In the genomic region with DNA sequence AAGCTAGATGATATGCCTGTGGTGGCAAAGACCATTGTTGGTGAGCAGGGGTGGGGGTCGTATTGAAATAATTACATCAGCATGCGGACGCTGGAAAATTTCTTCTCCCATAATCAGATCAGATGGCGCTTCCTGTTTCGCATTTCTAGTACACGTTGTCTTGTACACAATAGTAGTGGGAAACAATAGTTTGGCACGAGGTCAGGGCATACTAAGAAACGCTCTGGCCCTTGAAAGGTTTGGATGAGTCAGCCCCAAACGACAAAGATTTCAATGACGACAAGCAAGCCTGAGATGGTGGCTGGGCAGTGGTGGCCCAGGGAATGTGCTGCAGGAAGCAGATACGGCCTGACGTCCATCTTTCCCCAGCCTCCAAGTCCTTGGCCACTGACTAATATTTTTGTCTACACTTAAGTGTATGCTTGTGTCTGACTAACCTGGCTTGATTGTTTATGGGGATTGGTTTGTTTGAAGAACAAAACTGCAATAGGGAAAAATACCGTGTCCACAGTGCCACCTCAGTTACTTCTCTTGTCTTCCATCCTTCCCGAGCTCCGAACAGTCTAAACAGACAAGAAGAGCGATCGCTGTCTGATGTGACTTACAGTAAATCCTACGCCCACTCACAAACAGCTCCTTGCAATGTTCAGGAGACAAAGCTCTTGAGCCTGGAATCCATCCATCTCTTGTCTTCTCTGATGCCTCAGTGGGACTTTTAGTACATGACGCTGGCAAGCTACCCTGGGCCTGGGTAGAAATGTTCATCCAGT, we compare ENCODE assay signal across 8 mouse cellular contexts. TPM values are rescaled to one million over a fixed set of nuclear protein-coding genes. Genes with fewer than 3 reads are reported as not detected.
DNase-seq lines count a peak whose midpoint lies in the region; ATAC-seq and TF ChIP-seq lines count a peak whose summit lies in the region.
"Had no signal": no experiment of that assay in that cellular context is flagged by ENCODE, and none has a peak within 500 bp of the region (broad histone marks: within the 10 kb centered on the region; RNA-seq: fewer than 3 reads in every experiment).

No protein-coding gene starts in this region.

- peak; percentile 57 for DNase-seq in adrenal gland, adult 2 months
- peak; percentile 31 to 49 for DNase-seq in adrenal gland, postnatal 36 days
- peak; percentile 49 to 54 for DNase-seq in heart, postnatal 14 days
- no peak for DNase-seq in liver, embryonic 14.5 days (ENCODE audit: low read depth in 3 of 3, low spot score in 3 of 3)
- DNase-seq in hindbrain, embryonic 14.5 days (ENCODE audit: low spot score), result no peak
- DNase-seq in MN1 (ENCODE audit: low spot score), result no peak

- no peak for TF ChIP-seq CTCF in liver, embryonic 14.5 days (IDR thresholded peaks at IDR 0.05; ENCODE audit: low read depth)

- no peak overlapping the region for H3K4me2 ChIP-seq in liver, embryonic 14.5 days (ENCODE audit: low read depth)
- H3K4me2 ChIP-seq in hindbrain, embryonic 14.5 days (replicated peaks), result no peak overlapping the region
- H3K4me2 ChIP-seq: embryonic facial prominence, embryonic 12.5 days had no signal

- intact Hi-C loops in heart, postnatal 14 days (cut with DNase I), result no loop called here

- ATAC-seq in liver, embryonic 14.5 days (ENCODE audit: insufficient read depth), result peak; percentile 39; the same call in 1 of the 2 replicates
- ATAC-seq in hindbrain, embryonic 14.5 days (ENCODE audit: low FRiP score), result no peak
- ATAC-seq in monocyte, adult 5-6 weeks (replicated peaks; ENCODE audit: insufficient number of reproducible peaks, low FRiP score, low TSS enrichment, poor library complexity, severe bottlenecking), result no peak

- no peak overlapping the region for H3K9ac ChIP-seq in liver, embryonic 14.5 days (replicated peaks)
- no peak overlapping the region for H3K9ac ChIP-seq in hindbrain, embryonic 14.5 days
- H3K9ac ChIP-seq: embryonic facial prominence, embryonic 12.5 days had no signal

- no peak for TF ChIP-seq EP300 in liver, embryonic 14.5 days (IDR thresholded peaks at IDR 0.05; ENCODE audit: low read depth)

- H3K36me3 ChIP-seq in liver, embryonic 14.5 days (replicated peaks; ENCODE audit: control insufficient read depth, insufficient read depth, low read depth), result no peaks in the 10 kb centered on the region
- no peaks in the 10 kb centered on the region for H3K36me3 ChIP-seq in hindbrain, embryonic 14.5 days (replicated peaks; ENCODE audit: control insufficient read depth, insufficient read depth)
- H3K36me3 ChIP-seq: embryonic facial prominence, embryonic 12.5 days had no signal

- H3K4me1 ChIP-seq in liver, embryonic 14.5 days (replicated peaks; ENCODE audit: control insufficient read depth in 2 of 2, insufficient read depth in 2 of 2, low read length in 1 of 2), result peaks cover 0 to 6% of the 10 kb centered on the region in 2 experiments; a peak in 2 of 4 replicates
- H3K4me1 ChIP-seq in hindbrain, embryonic 14.5 days (replicated peaks; ENCODE audit: control insufficient read depth, insufficient read depth, low read length), result no peaks in the 10 kb centered on the region
- H3K4me1 ChIP-seq: embryonic facial prominence, embryonic 12.5 days had no signal

- no peaks in the 10 kb centered on the region for H3K27me3 ChIP-seq in liver, embryonic 14.5 days (ENCODE audit: control insufficient read depth, insufficient read depth, low read length)
- H3K27me3 ChIP-seq in hindbrain, embryonic 14.5 days (ENCODE audit: control insufficient read depth, insufficient read depth, low read length), result no peaks in the 10 kb centered on the region
- H3K27me3 ChIP-seq: embryonic facial prominence, embryonic 12.5 days had no signal

- H3K9me3 ChIP-seq in liver, embryonic 14.5 days (ENCODE audit: control insufficient read depth, low read length), result no peaks in the 10 kb centered on the region
- H3K9me3 ChIP-seq in hindbrain, embryonic 14.5 days (ENCODE audit: control insufficient read depth, low read length), result no peaks in the 10 kb centered on the region
- H3K9me3 ChIP-seq: embryonic facial prominence, embryonic 12.5 days had no signal

- 46% methylated on average over 19 of the region's 19 CpGs for WGBS in liver, embryonic 14.5 days (ENCODE audit: insufficient replicate concordance)
- 73% methylated on average over 19 of the region's 19 CpGs for WGBS in hindbrain, embryonic 14.5 days

- H3K27ac ChIP-seq in liver, embryonic 14.5 days, result no peak overlapping the region
- H3K27ac ChIP-seq in hindbrain, embryonic 14.5 days, result no peak overlapping the region
- H3K27ac ChIP-seq: embryonic facial prominence, embryonic 12.5 days had no signal

- H3K4me3 ChIP-seq in liver, embryonic 14.5 days (ENCODE audit: insufficient read depth in 1 of 2, low read depth in 2 of 2, low read length in 2 of 2), result no peak overlapping the region
- H3K4me3 ChIP-seq in hindbrain, embryonic 14.5 days (replicated peaks; ENCODE audit: low read length), result no peak overlapping the region
- H3K4me3 ChIP-seq: embryonic facial prominence, embryonic 12.5 days had no signal

RNA-seq across cellular contexts. Expression of a gene that starts 54.1 kb away (rescaled TPM):
- 10 to 100 TPM; 18.9 to 21.8 TPM for total RNA-seq in adrenal gland, adult 2 months (2021)
- polyA plus RNA-seq in adrenal gland, adult 2 months (2012; rRNA removed), result 25.0 and 26.8 TPM in 2 replicates
- total RNA-seq in adrenal gland, postnatal 36 days (2021), result 10 to 100 TPM; 17.1 to 31.2 TPM
- 100 to 1,000 TPM in 1 of 2 experiments, 10 to 100 TPM in 1; 99.1 to 105 TPM for total RNA-seq in heart, postnatal 14 days (2021)
- 5.9 and 6.3 TPM in 2 replicates for polyA plus RNA-seq in liver, embryonic 14.5 days (2012; rRNA removed)
- polyA plus RNA-seq in liver, embryonic 14.5 days (2014; fragmentation: Nextera tagmentation; extraction: Ambion mirVana), result 5.6 and 6.3 TPM in 2 replicates
- 25.0 and 30.7 TPM in 2 replicates for polyA plus RNA-seq in hindbrain, embryonic 14.5 days (2014; fragmentation: Nextera tagmentation; extraction: Ambion mirVana)
- 37.8 to 51.4 TPM (median 40.3 TPM) in 3 replicates for total RNA-seq in monocyte, adult 5-6 weeks (2017)

Comparison
In these comparisons a context has a peak if more than half of its experiments do, and no peak if none do; other contexts are left out.
1. DNase-seq: peak in adrenal gland, adult 2 months (single experiment), adrenal gland, postnatal 36 days (2 of 2) and heart, postnatal 14 days (2 of 2); none in liver, embryonic 14.5 days (0 of 3), hindbrain, embryonic 14.5 days (single experiment) and MN1 (single experiment).